Mouse (Mus musculus) thymus, adult 2 months (tissue): ENCODE results near the gene Gtpbp8. TPM values are rescaled to one million over a fixed set of nuclear protein-coding genes. Genes with fewer than 3 reads are reported as not detected.

ENCODE experiments used
- DNase-seq: peaks from one replicate; pipeline ENCODE4 v3.0.0; 2021
- H3K27ac ChIP-seq: fragments of 200-500 bp; 2 replicates; pipeline ENCODE4 v1.5.1; 2012; ENCODE audit warnings: low read length, control low read depth; ENCODE audit not compliant: control insufficient read depth, insufficient read depth
- H3K27me3 ChIP-seq: fragments of 200-500 bp; 2 replicates; pipeline ENCODE4 v1.6.1; 2012; ENCODE audit warnings: mild to moderate bottlenecking, low read length, moderate library complexity, mixed read lengths; ENCODE audit not compliant: control insufficient read depth, insufficient read depth
- H3K36me3 ChIP-seq: fragments of 200-500 bp; 2 replicates; pipeline ENCODE4 v1.6.1; 2012; ENCODE audit warnings: mild to moderate bottlenecking, low read length, moderate library complexity; ENCODE audit not compliant: control insufficient read depth, insufficient read depth
- H3K4me1 ChIP-seq: fragments of 200-500 bp; replicated peaks from 2 replicates; pipeline ENCODE4 v1.6.1; 2012; ENCODE audit warnings: low read length; ENCODE audit not compliant: control insufficient read depth, insufficient read depth
- H3K4me3 ChIP-seq: fragments of 200-500 bp; 2 replicates; pipeline ENCODE4 v1.5.1; 2012; ENCODE audit warnings: mild to moderate bottlenecking, low read length, control low read depth, moderate library complexity; ENCODE audit not compliant: control insufficient read depth, insufficient read depth
- CTCF ChIP-seq: fragments of 200-500 bp; IDR thresholded peaks from 2 replicates; pipeline ENCODE4 v1.5.1; 2012; ENCODE audit warnings: mild to moderate bottlenecking, control low read depth, low read length, moderate library complexity, borderline replicate concordance; ENCODE audit not compliant: control insufficient read depth, poor library complexity, insufficient read depth; ENCODE audit errors: extremely low read depth
- POLR2A ChIP-seq: fragments of 200-500 bp; IDR thresholded peaks from 2 replicates; pipeline ENCODE4 v1.6.1; 2012; ENCODE audit warnings: mild to moderate bottlenecking, low read length, control low read depth, moderate library complexity; ENCODE audit not compliant: control insufficient read depth, poor library complexity, insufficient read depth; ENCODE audit errors: extremely low read depth
- WGBS: fragments of 180-500 bp; shearing (Covaris S2); methylation state at CpG from one replicate; pipeline ENCODE4 v1.1.7; 2018; 5-methylcytosine and 5-hydroxymethylcytosine counted together
- polyA plus RNA-seq: library from polyadenylated mRNA; depleted of rRNA; stranded (reverse); fragments of >200 nt; gene quantifications from 2 replicates; pipeline ENCODE4 v1.2.3, GENCODE M21; 2012

Gtpbp8 gene
- polyA plus RNA-seq, 1 experiment = 5.4 TPM

DNA sequence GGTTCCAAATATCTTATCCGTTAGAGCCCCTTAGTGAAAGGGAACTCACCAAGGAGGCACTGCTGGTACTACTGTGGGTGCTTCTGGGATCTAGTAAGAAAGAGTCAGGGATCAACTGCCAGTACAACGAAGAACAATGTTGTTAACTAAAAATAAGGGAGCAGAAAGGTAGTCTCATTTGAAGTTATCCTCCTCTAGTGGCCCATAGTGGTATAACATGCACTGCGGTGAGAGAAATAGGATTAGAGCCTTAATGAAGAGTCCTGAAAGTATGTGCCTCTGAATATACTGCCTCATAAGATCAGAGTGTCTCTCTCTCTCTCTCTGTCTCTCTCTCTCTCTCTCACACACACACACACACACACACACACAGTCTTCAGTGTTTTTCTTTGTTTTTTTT is 25.6 kb downstream of the Gtpbp8 start:
- 88% methylated on average over 3 of the region's 3 CpGs for WGBS
- no peak for DNase-seq
- peaks cover 5% of the 10 kb centered on the region for H3K4me1 ChIP-seq
- no peak overlapping the region for H3K27ac ChIP-seq
- no peaks in the 10 kb centered on the region for H3K36me3 ChIP-seq
- H3K4me3 ChIP-seq = no peak overlapping the region
- TF ChIP-seq POLR2A = no peak
- no peak for TF ChIP-seq CTCF
- H3K27me3 ChIP-seq = no peaks in the 10 kb centered on the region

DNA sequence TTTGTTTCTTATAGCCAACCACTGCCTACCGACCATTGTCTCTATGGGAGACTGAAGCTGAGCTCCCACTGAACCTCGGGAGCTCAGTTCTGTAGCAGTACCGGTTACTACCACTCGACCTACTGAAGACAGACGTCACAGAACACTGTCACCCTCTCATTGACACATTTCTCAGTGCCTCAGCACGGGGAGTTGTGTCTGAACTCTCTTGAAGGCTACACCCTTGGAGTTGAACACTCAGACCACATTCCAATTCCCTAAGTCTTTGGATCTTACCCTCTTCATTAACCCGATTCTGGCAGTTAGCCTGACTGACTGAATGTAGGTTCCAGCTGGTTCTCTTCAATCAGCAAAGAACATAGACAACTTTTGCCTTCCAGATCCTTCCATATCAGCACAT is 26.8 kb downstream of the Gtpbp8 start:
- no peak for DNase-seq
- no peak for TF ChIP-seq POLR2A
- TF ChIP-seq CTCF = no peak
- WGBS = 91% methylated on average over 7 of the region's 7 CpGs
- no peak overlapping the region for H3K27ac ChIP-seq
- no peaks in the 10 kb centered on the region for H3K4me1 ChIP-seq
- H3K4me3 ChIP-seq = no peak overlapping the region
- no peaks in the 10 kb centered on the region for H3K27me3 ChIP-seq
- no peaks in the 10 kb centered on the region for H3K36me3 ChIP-seq

DNA sequence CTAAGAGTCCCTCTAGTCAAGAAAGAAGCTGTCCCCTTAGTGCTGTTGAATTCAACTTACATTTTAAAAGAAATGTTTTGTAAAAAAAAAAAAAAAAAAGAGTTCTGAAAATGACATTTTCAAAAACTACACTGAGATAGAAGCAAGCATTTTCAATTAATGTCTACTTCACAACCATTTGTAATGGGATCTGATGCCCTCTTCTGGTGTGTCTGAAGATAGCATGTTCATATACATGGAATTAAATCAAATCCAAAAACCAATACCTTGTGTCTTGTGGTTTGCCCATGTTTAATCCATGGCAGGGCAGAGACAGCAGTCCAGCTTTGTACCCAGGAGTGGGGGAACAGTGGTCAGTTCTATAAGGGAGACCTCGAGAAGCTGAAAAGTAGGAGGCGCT is 28.3 kb downstream of the Gtpbp8 start:
- Histone ChIP-seq H3K27me3 (no peaks in the 10 kb centered on the region), H3K27ac (no peak overlapping the region), H3K4me1 (no peaks in the 10 kb centered on the region), H3K4me3 (no peak overlapping the region), H3K36me3 (no peaks in the 10 kb centered on the region)
- WGBS = 77% methylated on average over 2 of the region's 2 CpGs
- DNase-seq = no peak
- TF ChIP-seq POLR2A (no peak), CTCF (no peak)

DNA sequence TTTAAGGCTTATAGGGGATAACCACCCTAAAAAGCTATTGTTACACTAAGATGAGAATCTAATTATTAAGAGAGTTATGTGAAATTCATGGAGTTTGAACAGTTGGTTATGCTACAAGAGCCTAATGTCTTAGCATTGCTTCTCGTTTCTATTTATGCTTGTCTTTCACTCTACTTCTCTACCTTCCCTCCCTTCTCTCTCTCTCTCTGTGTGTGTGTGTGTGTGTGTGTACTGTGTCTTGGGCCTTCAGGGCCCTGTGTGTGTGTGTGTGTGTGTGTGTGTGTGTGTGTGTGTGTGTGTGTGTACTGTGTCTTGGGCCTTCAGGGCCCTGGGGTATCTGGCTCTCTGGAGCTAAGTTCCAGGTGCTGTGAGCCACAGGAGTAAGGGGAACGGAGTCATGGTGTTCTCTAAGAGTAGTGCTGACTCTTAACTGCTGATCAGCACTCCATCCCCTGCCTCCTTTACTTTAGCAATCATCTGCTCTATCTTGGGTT is 29.0 kb downstream of the Gtpbp8 start:
- H3K27me3 ChIP-seq = no peaks in the 10 kb centered on the region
- no peak for TF ChIP-seq POLR2A
- TF ChIP-seq CTCF = no peak
- H3K27ac ChIP-seq = no peak overlapping the region
- WGBS = 78% methylated on average over 2 of the region's 2 CpGs
- H3K4me3 ChIP-seq = no peak overlapping the region
- no peak for DNase-seq
- no peaks in the 10 kb centered on the region for H3K4me1 ChIP-seq
- no peaks in the 10 kb centered on the region for H3K36me3 ChIP-seq

GRCm38 (mm10) chr16:44716305-44717140 is 29.6 kb downstream of the Gtpbp8 start:
- WGBS = 38% methylated on average over 10 of the region's 10 CpGs
- Histone ChIP-seq H3K27me3 (no peaks in the 10 kb centered on the region), H3K4me1 (no peaks in the 10 kb centered on the region), H3K36me3 (no peaks in the 10 kb centered on the region), H3K27ac (no peak overlapping the region), H3K4me3 (no peak overlapping the region)
- DNase-seq = peak; percentile 16
- TF ChIP-seq POLR2A (no peak), CTCF (no peak)

- Histone ChIP-seq H3K4me3 (no peak overlapping the region), H3K4me1 (no peaks in the 10 kb centered on the region), H3K36me3 (no peaks in the 10 kb centered on the region), H3K27ac (no peak overlapping the region), H3K27me3 (no peaks in the 10 kb centered on the region)
- TF ChIP-seq CTCF = no peak
- TF ChIP-seq POLR2A = no peak
- WGBS = 89% methylated on average over 4 of the region's 4 CpGs
- DNase-seq = no peak
Measured at GRCm38 (mm10) chr16:44703458-44703857, 42.7 kb downstream of the Gtpbp8 start.
